Mouse (Mus musculus) forebrain, embryonic 11.5 days (tissue): Measurements from ENCODE around the gene Bcan. TPM values are rescaled to one million over a fixed set of nuclear protein-coding genes. Genes with fewer than 3 reads are reported as not detected.

ENCODE experiments used
- ATAC-seq: fragments of 200-750 bp; cut with Nextera tagmentation; replicated peaks from 2 replicates; pipeline ENCODE4 v1.8.0; 2017; ENCODE audit warnings: moderate TSS enrichment; ENCODE audit not compliant: low FRiP score
- DNase-seq: peaks from one replicate; pipeline ENCODE4 v3.0.0-alpha.2; 2017; ENCODE audit warnings: low spot score
- H3K27ac ChIP-seq: fragments of 300-500 bp; sonication (generic); 2 replicates; pipeline ENCODE4 v1.5.1; 2014; ENCODE audit warnings: low read depth, low read length
- H3K27me3 ChIP-seq: fragments of 300-500 bp; sonication (generic); 2 replicates; pipeline ENCODE4 v1.6.1; 2014; ENCODE audit warnings: mild to moderate bottlenecking, low read length, mixed read lengths; ENCODE audit not compliant: control insufficient read depth, insufficient read depth
- H3K36me3 ChIP-seq: fragments of 300-500 bp; sonication (generic); 2 replicates; pipeline ENCODE4 v1.6.1; 2014; ENCODE audit warnings: mild to moderate bottlenecking, low read length, moderate library complexity, mixed read lengths; ENCODE audit not compliant: control insufficient read depth, insufficient read depth
- H3K4me1 ChIP-seq: fragments of 300-500 bp; sonication (generic); replicated peaks from 2 replicates; pipeline ENCODE4 v1.6.1; 2014; ENCODE audit warnings: low read length, mixed read lengths; ENCODE audit not compliant: control insufficient read depth, insufficient read depth
- H3K4me2 ChIP-seq: fragments of 300-500 bp; sonication (generic); 2 replicates; pipeline ENCODE4 v1.6.1; 2014; ENCODE audit warnings: low read depth, mild to moderate bottlenecking, low read length, moderate library complexity, mixed read lengths; ENCODE audit not compliant: severe bottlenecking
- H3K4me3 ChIP-seq: fragments of 300-500 bp; sonication (generic); 2 replicates; pipeline ENCODE4 v1.5.1; 2014; ENCODE audit warnings: low read depth, low read length
- H3K9ac ChIP-seq: fragments of 300-500 bp; sonication (generic); 2 replicates; pipeline ENCODE4 v1.6.1; 2014; ENCODE audit warnings: low read length
- H3K9me3 ChIP-seq: fragments of 300-500 bp; sonication (generic); 2 replicates; pipeline ENCODE4 v1.6.1; 2016; ENCODE audit warnings: low read length, mixed read lengths; ENCODE audit not compliant: control insufficient read depth
- WGBS: fragments of 180-500 bp; shearing (Covaris S2); extraction: QIAGEN DNeasy Blood & Tissue Kit; methylation state at CpG from one replicate; pipeline ENCODE4 v1.1.7; 2014; 5-methylcytosine and 5-hydroxymethylcytosine counted together
- polyA plus RNA-seq: library from polyadenylated mRNA; unstranded; fragments of >200 nt; fragmentation: Nextera tagmentation; extraction: Ambion mirVana; gene quantifications from 2 replicates; pipeline ENCODE4 v1.2.1, GENCODE M21; 2014

The Bcan gene
- polyA plus RNA-seq, 1 experiment from 2014 or later: 0.52 TPM

DNA sequence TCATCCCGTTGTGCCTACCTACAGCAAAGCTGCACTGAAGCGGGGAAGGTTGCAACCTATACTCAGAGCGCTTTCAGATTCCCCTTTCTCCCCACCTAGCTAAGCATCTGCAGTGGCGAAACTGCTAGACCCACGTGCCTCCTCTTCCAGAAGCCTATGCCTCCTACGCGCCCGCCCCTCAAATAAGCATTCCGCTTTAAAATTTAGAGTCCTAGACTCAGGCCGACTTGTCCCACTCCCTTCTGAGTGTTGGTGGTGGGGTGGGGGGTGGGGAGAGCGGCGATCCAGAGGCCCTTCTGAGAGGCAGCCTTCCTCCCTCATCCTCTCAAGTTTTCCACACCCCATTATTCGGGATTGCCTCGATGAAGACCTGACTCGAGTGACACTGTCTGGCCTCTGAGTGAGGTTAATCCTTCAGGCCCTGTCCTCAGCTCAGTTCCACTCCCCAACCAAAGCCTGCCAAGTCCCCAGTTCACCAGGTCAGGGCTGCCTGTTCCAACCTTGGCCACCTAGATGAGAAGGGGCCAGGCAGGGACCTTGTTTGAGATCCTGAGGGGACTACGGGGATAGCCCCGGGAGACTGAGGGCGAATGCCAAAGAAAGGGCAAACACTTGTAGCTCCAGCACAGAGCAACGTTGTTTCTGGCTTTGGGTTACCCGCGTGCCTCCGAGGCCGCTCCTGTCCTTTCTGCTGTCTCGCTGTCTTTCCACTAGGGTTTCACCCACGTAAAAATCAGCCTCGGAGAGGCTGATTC, 52.8 kb downstream of the Bcan start:
- H3K4me3 ChIP-seq: peak overlapping the region; percentile 50
- ATAC-seq: peak; percentile 4; the same call in 1 of the 2 replicates
- H3K4me1 ChIP-seq: peaks cover 50% of the 10 kb centered on the region
- H3K9ac ChIP-seq: peak overlapping the region; percentile 75
- peak overlapping the region; percentile 84 for H3K27ac ChIP-seq
- WGBS: 1% methylated on average over 26 of the region's 26 CpGs
- H3K36me3 ChIP-seq: no peaks in the 10 kb centered on the region; the same call in 1 of the 2 replicates
- H3K9me3 ChIP-seq: no peaks in the 10 kb centered on the region
- peak overlapping the region; percentile 77 for H3K4me2 ChIP-seq
- peak; percentile 68 for DNase-seq
- no peaks in the 10 kb centered on the region for H3K27me3 ChIP-seq

GRCm38 (mm10) chr3:87946541-87946860, 53.5 kb downstream of the Bcan start:
- WGBS: 14% methylated on average over 1 of the region's 1 CpGs
- peaks cover 44% of the 10 kb centered on the region for H3K4me1 ChIP-seq
- ATAC-seq (no peak), DNase-seq (no peak)
- H3K9me3 ChIP-seq: no peaks in the 10 kb centered on the region
- peak overlapping the region; percentile 77 for H3K4me2 ChIP-seq
- H3K27ac ChIP-seq: peak overlapping the region; percentile 84
- H3K36me3 ChIP-seq: peaks cover 2% of the 10 kb centered on the region; the same call in 1 of the 2 replicates
- no peaks in the 10 kb centered on the region for H3K27me3 ChIP-seq
- no peak overlapping the region for H3K4me3 ChIP-seq
- peak overlapping the region; percentile 75 for H3K9ac ChIP-seq

DNA sequence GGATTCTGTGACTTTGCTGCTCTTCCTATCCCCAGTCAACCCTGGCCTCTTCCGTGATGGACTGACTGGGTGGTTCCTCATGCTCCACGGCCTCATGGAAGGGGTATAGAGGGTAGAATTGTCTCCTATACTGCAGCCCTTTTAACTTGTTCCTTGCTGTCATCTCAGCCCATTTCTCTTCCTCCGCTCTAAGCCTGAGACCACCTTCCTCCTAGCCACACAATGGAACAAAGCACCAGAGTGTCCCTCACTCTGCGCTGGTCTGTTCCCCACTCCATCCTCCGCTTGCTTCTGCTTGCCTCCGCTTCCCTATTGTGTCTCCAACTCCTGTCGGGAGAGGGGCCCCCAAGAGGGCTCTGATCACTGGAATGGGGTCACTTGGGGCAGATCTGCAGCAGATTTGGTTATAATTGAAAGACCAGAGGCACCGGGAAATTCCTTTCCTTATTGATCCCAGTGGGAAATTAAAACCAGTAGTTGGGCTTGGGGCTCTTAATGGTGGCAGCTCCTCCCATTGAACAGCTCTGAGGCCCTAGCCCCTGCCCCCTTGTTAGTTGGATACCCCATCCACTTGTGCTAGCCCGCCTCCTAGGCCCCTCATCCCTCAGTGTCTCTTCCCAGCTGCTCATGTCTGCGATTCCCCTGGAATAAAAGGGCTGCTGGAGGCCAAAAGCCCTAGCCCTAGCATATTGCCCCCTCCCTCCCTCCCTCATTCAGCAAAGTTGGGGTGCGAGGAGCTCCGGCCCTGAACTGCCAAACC, 54.1 kb downstream of the Bcan start:
- 3% methylated on average over 12 of the region's 12 CpGs for WGBS
- H3K27me3 ChIP-seq: no peaks in the 10 kb centered on the region
- no peak for ATAC-seq
- H3K9ac ChIP-seq: peak overlapping the region; percentile 75
- DNase-seq: peak; percentile 63
- peak overlapping the region; percentile 18; the same call in 1 of the 2 replicates for H3K4me2 ChIP-seq
- peaks cover 3% of the 10 kb centered on the region; the same call in 1 of the 2 replicates for H3K36me3 ChIP-seq
- H3K9me3 ChIP-seq: no peaks in the 10 kb centered on the region
- H3K4me3 ChIP-seq: no peak overlapping the region
- peak overlapping the region; percentile 84 for H3K27ac ChIP-seq
- H3K4me1 ChIP-seq: peaks cover 44% of the 10 kb centered on the region

- peaks cover 7% of the 10 kb centered on the region; the same call in 1 of the 2 replicates for H3K36me3 ChIP-seq
- WGBS: 4% methylated on average over 4 of the region's 4 CpGs
- H3K9ac ChIP-seq: peak overlapping the region; percentile 23
- 0 out of 2 replicates have a peak overlapping the region, but pooled peaks have one; percentile 8 for H3K4me2 ChIP-seq
- peak; percentile 22; the same call in 1 of the 2 replicates for ATAC-seq
- H3K27me3 ChIP-seq: no peaks in the 10 kb centered on the region
- H3K4me1 ChIP-seq: peaks cover 39% of the 10 kb centered on the region
- peak overlapping the region; percentile 84 for H3K27ac ChIP-seq
- H3K9me3 ChIP-seq: no peaks in the 10 kb centered on the region
- no peak overlapping the region for H3K4me3 ChIP-seq
- DNase-seq: peak; percentile 59
Measured at GRCm38 (mm10) chr3:87944838-87945600, 55.0 kb downstream of the Bcan start.

DNA sequence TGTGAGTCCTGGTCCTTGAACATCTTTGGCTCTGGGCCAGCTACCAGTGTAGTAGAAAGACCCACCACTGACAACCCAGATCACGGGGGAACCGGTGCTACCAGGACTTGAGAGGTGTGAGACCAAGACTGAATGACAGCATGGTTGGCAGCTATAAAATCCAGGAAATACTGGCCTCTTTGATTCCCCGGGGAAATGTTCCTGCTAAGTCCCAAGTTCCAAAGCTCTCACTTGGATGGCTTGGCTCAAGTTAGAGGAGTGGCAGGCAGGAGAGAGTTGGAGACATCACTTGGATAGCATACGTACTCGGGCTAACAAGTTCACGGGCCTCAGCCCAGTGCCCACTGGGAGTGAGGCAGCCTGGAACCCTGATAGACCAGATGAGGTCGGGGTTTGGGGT, 56.4 kb downstream of the Bcan start:
- H3K4me1 ChIP-seq: peaks cover 35% of the 10 kb centered on the region

GRCm38 (mm10) chr3:87942471-87942870, 57.6 kb downstream of the Bcan start:
- Histone ChIP-seq H3K9me3 (no peaks in the 10 kb centered on the region), H3K4me3 (no peak overlapping the region), H3K4me1 (peaks cover 26% of the 10 kb centered on the region), H3K36me3 (peaks cover 10% of the 10 kb centered on the region; the same call in 1 of the 2 replicates), H3K9ac (no peak overlapping the region), H3K4me2 (no peak overlapping the region), H3K27ac (no peak overlapping the region), H3K27me3 (no peaks in the 10 kb centered on the region)
- no peak for ATAC-seq
- DNase-seq: no peak
- WGBS: 96% methylated on average over 2 of the region's 2 CpGs

More for the DNA sequence above, 56.4 kb downstream of the Bcan start:
- Histone ChIP-seq H3K9ac (no peak overlapping the region), H3K27ac (no peak overlapping the region), H3K36me3 (peaks cover 10% of the 10 kb centered on the region; the same call in 1 of the 2 replicates), H3K27me3 (no peaks in the 10 kb centered on the region), H3K4me2 (no peak overlapping the region), H3K9me3 (no peaks in the 10 kb centered on the region), H3K4me3 (no peak overlapping the region)
- ATAC-seq (no peak), DNase-seq (no peak)
- 82% methylated on average over 7 of the region's 7 CpGs for WGBS

DNA sequence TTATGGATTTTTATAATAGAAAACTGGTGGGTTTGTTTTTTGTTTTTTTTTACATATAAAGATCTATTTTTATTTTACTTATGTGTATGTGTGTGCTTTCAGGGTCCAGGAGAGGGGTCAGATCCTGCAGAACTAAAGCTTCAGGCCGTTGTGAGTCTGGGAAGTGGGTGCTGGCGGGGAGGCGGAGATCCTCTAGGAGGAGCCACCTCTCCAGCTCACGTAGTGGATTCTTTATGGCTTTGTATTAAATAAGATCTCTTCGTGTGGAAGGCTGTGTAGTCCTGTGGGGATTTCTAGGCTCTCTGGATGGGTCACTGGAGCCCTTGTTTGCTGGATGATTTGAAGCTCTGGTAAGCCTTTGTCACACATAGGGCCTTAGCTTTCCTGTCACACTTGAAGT, 59.4 kb downstream of the Bcan start:
- H3K36me3 ChIP-seq: peaks cover 10% of the 10 kb centered on the region; the same call in 1 of the 2 replicates
- no peak overlapping the region for H3K27ac ChIP-seq
- H3K27me3 ChIP-seq: no peaks in the 10 kb centered on the region
- WGBS: 65% methylated on average over 5 of the region's 5 CpGs
- no peak overlapping the region for H3K4me2 ChIP-seq
- DNase-seq (no peak), ATAC-seq (no peak)
- H3K4me1 ChIP-seq: peaks cover 12% of the 10 kb centered on the region
- H3K9me3 ChIP-seq: no peaks in the 10 kb centered on the region
- no peak overlapping the region for H3K9ac ChIP-seq
- H3K4me3 ChIP-seq: no peak overlapping the region
